Mouse (Mus musculus): Measurements from ENCODE around the gene Morn1. TPM values are rescaled to one million over a fixed set of nuclear protein-coding genes. Genes with fewer than 3 reads are reported as not detected.

The Morn1 gene
- polyA plus RNA-seq, 1 experiment from 2014 or later, result 4.7 TPM

DNA sequence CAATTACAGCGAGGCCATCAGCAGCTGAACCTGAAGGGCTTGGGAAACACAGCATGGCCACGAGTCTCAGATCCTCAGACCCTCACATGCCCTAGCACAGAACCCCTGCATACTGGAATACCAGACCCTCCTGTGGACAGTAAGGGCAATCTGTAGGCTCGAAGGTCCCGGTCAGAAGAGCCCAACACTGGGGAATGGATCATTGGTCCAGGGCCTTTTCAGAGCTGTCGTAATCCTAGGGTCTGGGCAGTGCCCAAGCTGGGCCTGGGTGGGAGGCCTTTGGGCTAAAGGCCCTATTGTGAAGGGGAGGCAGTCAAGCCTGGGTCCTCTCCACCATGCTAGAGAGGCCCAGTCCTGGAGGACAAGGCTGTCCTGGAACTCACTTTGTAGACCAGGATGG is 56.5 kb downstream of the Morn1 start:
- ATAC-seq (ENCODE audit: low read depth) (no peak), DNase-seq (ENCODE audit: low spot score) (no peak)
- 88% methylated on average over 5 of the region's 5 CpGs for WGBS
- Histone ChIP-seq H3K36me3 (ENCODE audit: control insufficient read depth, insufficient read depth, low read length) (no peaks in the 10 kb centered on the region), H3K27me3 (replicated peaks; ENCODE audit: control insufficient read depth, insufficient read depth, low read length) (no peaks in the 10 kb centered on the region), H3K4me3 (ENCODE audit: low read depth, low read length) (no peak overlapping the region), H3K4me2 (ENCODE audit: low read depth, low read length) (no peak overlapping the region), H3K9me3 (ENCODE audit: control insufficient read depth, low read length) (no peaks in the 10 kb centered on the region), H3K27ac (replicated peaks; ENCODE audit: low read depth, low read length) (peak overlapping the region; percentile 99), H3K4me1 (ENCODE audit: control insufficient read depth, insufficient read depth, low read length) (peaks cover 51% of the 10 kb centered on the region), H3K9ac (ENCODE audit: low read depth, low read length) (no peak overlapping the region)

- no peak overlapping the region for H3K4me3 ChIP-seq (ENCODE audit: low read depth, low read length)
- H3K4me2 ChIP-seq (ENCODE audit: low read depth, low read length), result peak overlapping the region; percentile 38; the same call in 1 of the 2 replicates
- peak overlapping the region; percentile 99 for H3K27ac ChIP-seq (replicated peaks; ENCODE audit: low read depth, low read length)
- no peak for DNase-seq (ENCODE audit: low spot score)
- no peaks in the 10 kb centered on the region for H3K27me3 ChIP-seq (replicated peaks; ENCODE audit: control insufficient read depth, insufficient read depth, low read length)
- H3K9ac ChIP-seq (ENCODE audit: low read depth, low read length), result peak overlapping the region; percentile 51
- H3K36me3 ChIP-seq (ENCODE audit: control insufficient read depth, insufficient read depth, low read length), result no peaks in the 10 kb centered on the region
- no peaks in the 10 kb centered on the region for H3K9me3 ChIP-seq (ENCODE audit: control insufficient read depth, low read length)
- 81% methylated on average over 2 of the region's 2 CpGs for WGBS
- ATAC-seq (ENCODE audit: low read depth), result no peak
- peaks cover 46% of the 10 kb centered on the region for H3K4me1 ChIP-seq (ENCODE audit: control insufficient read depth, insufficient read depth, low read length)
Observed at GRCm38 (mm10) chr4:155143411-155143810, 57.0 kb downstream of the Morn1 start.

GRCm38 (mm10) chr4:155143871-155144502 is 57.6 kb downstream of the Morn1 start:
- Histone ChIP-seq H3K4me3 (ENCODE audit: low read depth, low read length) (no peak overlapping the region), H3K27me3 (replicated peaks; ENCODE audit: control insufficient read depth, insufficient read depth, low read length) (no peaks in the 10 kb centered on the region), H3K9ac (ENCODE audit: low read depth, low read length) (peak overlapping the region; percentile 51), H3K36me3 (ENCODE audit: control insufficient read depth, insufficient read depth, low read length) (no peaks in the 10 kb centered on the region), H3K4me2 (ENCODE audit: low read depth, low read length) (peak overlapping the region; percentile 38), H3K9me3 (ENCODE audit: control insufficient read depth, low read length) (no peaks in the 10 kb centered on the region), H3K4me1 (ENCODE audit: control insufficient read depth, insufficient read depth, low read length) (peaks cover 46% of the 10 kb centered on the region), H3K27ac (replicated peaks; ENCODE audit: low read depth, low read length) (peak overlapping the region; percentile 99)
- DNase-seq (ENCODE audit: low spot score), result peak; percentile 94
- ATAC-seq (ENCODE audit: low read depth), result peak; percentile 92
- 14% methylated on average over 12 of the region's 12 CpGs for WGBS

DNA sequence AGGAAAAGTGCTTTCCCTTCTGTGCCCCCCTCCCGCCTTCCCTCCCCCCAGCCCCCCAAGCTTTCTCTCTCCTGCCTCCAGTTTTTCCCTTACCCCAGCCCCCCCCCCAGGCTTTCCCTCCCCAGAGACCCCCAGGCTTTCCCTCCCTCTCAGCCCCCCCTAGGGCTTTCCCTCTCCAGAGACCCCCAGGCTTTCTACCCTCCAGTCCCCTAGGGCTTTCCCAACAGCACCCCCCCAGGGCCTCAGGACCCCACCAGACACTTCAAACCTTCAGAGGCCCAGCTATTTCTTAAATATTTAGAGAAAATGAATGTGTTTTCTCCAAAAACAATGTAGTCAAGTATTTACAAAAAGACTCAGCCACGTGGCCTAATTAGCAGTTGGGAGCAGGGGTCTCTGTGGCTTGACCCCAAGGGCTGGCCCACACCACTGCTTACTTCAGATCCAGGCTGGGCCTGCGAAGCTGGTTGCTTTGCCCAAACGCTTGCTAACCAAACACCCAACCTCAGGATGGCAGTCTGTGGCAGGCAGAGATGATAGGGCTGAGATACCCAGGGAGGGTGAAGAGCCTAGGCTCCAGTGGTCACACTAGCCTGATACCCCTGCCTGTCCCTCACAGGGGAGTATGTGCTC is 58.3 kb downstream of the Morn1 start:
- 40% methylated on average over 4 of the region's 4 CpGs for WGBS
- Histone ChIP-seq H3K4me2 (ENCODE audit: low read depth, low read length) (peak overlapping the region; percentile 15; the same call in 1 of the 2 replicates), H3K9me3 (ENCODE audit: control insufficient read depth, low read length) (no peaks in the 10 kb centered on the region), H3K4me3 (ENCODE audit: low read depth, low read length) (no peak overlapping the region), H3K27me3 (replicated peaks; ENCODE audit: control insufficient read depth, insufficient read depth, low read length) (no peaks in the 10 kb centered on the region), H3K36me3 (ENCODE audit: control insufficient read depth, insufficient read depth, low read length) (no peaks in the 10 kb centered on the region), H3K4me1 (ENCODE audit: control insufficient read depth, insufficient read depth, low read length) (peaks cover 46% of the 10 kb centered on the region), H3K9ac (ENCODE audit: low read depth, low read length) (peak overlapping the region; percentile 51; the same call in 1 of the 2 replicates), H3K27ac (replicated peaks; ENCODE audit: low read depth, low read length) (peak overlapping the region; percentile 99)
- DNase-seq (ENCODE audit: low spot score) (no peak), ATAC-seq (ENCODE audit: low read depth) (no peak)

GRCm38 (mm10) chr4:155146107-155146823 is 59.9 kb downstream of the Morn1 start:
- no peaks in the 10 kb centered on the region for H3K27me3 ChIP-seq (replicated peaks; ENCODE audit: control insufficient read depth, insufficient read depth, low read length)
- DNase-seq (ENCODE audit: low spot score), result no peak
- no peak overlapping the region for H3K4me3 ChIP-seq (ENCODE audit: low read depth, low read length)
- peak overlapping the region; percentile 99 for H3K27ac ChIP-seq (replicated peaks; ENCODE audit: low read depth, low read length)
- H3K4me1 ChIP-seq (ENCODE audit: control insufficient read depth, insufficient read depth, low read length), result peaks cover 46% of the 10 kb centered on the region
- H3K4me2 ChIP-seq (ENCODE audit: low read depth, low read length), result no peak overlapping the region
- no peaks in the 10 kb centered on the region for H3K9me3 ChIP-seq (ENCODE audit: control insufficient read depth, low read length)
- 48% methylated on average over 14 of the region's 14 CpGs for WGBS
- H3K36me3 ChIP-seq (ENCODE audit: control insufficient read depth, insufficient read depth, low read length), result no peaks in the 10 kb centered on the region
- no peak for ATAC-seq (ENCODE audit: low read depth)
- H3K9ac ChIP-seq (ENCODE audit: low read depth, low read length), result 0 out of 2 replicates have a peak overlapping the region, but pooled peaks have one; percentile 15

DNA sequence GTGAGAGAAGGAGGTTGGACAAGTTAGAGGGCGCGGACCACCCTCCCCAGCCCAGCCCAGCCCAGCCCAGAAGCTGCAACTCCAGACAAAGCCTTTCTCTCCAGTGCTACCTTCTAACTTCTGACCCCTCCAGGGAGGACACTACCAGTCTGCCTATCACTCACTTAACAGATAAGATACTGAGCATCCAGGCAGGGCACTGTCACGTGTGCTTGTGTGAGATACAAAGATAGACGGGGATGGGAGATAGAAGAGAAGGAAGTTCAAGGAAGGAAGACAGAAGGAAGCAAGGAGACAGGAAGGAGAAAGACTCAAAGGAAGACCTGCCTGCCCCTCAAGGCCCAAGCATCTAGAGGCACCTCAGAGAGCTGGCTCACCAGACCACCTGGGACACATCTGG is 62.1 kb downstream of the Morn1 start:
- H3K9me3 ChIP-seq (ENCODE audit: control insufficient read depth, low read length), result no peaks in the 10 kb centered on the region
- ATAC-seq (ENCODE audit: low read depth) (no peak), DNase-seq (ENCODE audit: low spot score) (no peak)
- H3K4me2 ChIP-seq (ENCODE audit: low read depth, low read length), result no peak overlapping the region
- H3K9ac ChIP-seq (ENCODE audit: low read depth, low read length), result no peak overlapping the region
- peaks cover 48% of the 10 kb centered on the region for H3K4me1 ChIP-seq (ENCODE audit: control insufficient read depth, insufficient read depth, low read length)
- H3K36me3 ChIP-seq (ENCODE audit: control insufficient read depth, insufficient read depth, low read length), result peaks cover 3% of the 10 kb centered on the region; the same call in 1 of the 2 replicates
- H3K27me3 ChIP-seq (replicated peaks; ENCODE audit: control insufficient read depth, insufficient read depth, low read length), result no peaks in the 10 kb centered on the region
- WGBS, result 77% methylated on average over 4 of the region's 4 CpGs
- H3K4me3 ChIP-seq (ENCODE audit: low read depth, low read length), result no peak overlapping the region
- H3K27ac ChIP-seq (replicated peaks; ENCODE audit: low read depth, low read length), result 0 out of 2 replicates have a peak overlapping the region, but pooled peaks have one; percentile 90

GRCm38 (mm10) chr4:155148910-155149698 is 62.7 kb downstream of the Morn1 start:
- DNase-seq (ENCODE audit: low spot score) (peak; percentile 80), ATAC-seq (ENCODE audit: low read depth) (peak; percentile 19; the same call in 1 of the 2 replicates)
- Histone ChIP-seq H3K4me2 (ENCODE audit: low read depth, low read length) (no peak overlapping the region), H3K9ac (ENCODE audit: low read depth, low read length) (no peak overlapping the region), H3K4me1 (ENCODE audit: control insufficient read depth, insufficient read depth, low read length) (peaks cover 41% of the 10 kb centered on the region), H3K9me3 (ENCODE audit: control insufficient read depth, low read length) (no peaks in the 10 kb centered on the region), H3K36me3 (ENCODE audit: control insufficient read depth, insufficient read depth, low read length) (peaks cover 9% of the 10 kb centered on the region; the same call in 1 of the 2 replicates), H3K27ac (replicated peaks; ENCODE audit: low read depth, low read length) (peak overlapping the region; percentile 90; the same call in 1 of the 2 replicates), H3K27me3 (replicated peaks; ENCODE audit: control insufficient read depth, insufficient read depth, low read length) (no peaks in the 10 kb centered on the region), H3K4me3 (ENCODE audit: low read depth, low read length) (no peak overlapping the region)
- 65% methylated on average over 6 of the region's 8 CpGs for WGBS

DNA sequence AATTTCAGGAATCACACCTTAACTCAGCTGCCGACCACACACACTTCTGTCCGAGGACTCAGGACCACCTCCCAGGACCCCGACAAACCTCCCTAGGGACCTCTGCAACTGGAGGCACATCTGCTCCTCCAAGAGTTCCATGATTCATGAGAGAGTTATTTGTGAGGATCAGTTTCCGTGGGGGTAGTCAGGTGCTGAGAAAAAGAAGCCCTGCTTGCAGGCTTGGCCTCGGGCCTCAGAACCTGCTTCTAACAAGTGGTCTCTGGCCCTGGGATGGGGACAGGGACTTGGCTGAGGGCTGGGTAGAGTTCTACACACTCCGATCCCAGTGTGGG is 63.5 kb downstream of the Morn1 start:
- peak; percentile 53 for DNase-seq (ENCODE audit: low spot score)
- ATAC-seq (ENCODE audit: low read depth), result no peak
- H3K36me3 ChIP-seq (ENCODE audit: control insufficient read depth, insufficient read depth, low read length), result peaks cover 12% of the 10 kb centered on the region
- WGBS, result 46% methylated on average over 6 of the region's 6 CpGs
- H3K9me3 ChIP-seq (ENCODE audit: control insufficient read depth, low read length), result no peaks in the 10 kb centered on the region
- peak overlapping the region; percentile 86 for H3K4me2 ChIP-seq (ENCODE audit: low read depth, low read length)
- no peaks in the 10 kb centered on the region for H3K27me3 ChIP-seq (replicated peaks; ENCODE audit: control insufficient read depth, insufficient read depth, low read length)
- peak overlapping the region; percentile 48; the same call in 1 of the 2 replicates for H3K4me3 ChIP-seq (ENCODE audit: low read depth, low read length)
- peaks cover 34% of the 10 kb centered on the region for H3K4me1 ChIP-seq (ENCODE audit: control insufficient read depth, insufficient read depth, low read length)
- H3K9ac ChIP-seq (ENCODE audit: low read depth, low read length), result peak overlapping the region; percentile 81
- peak overlapping the region; percentile 90 for H3K27ac ChIP-seq (replicated peaks; ENCODE audit: low read depth, low read length)
